In the genomic region with DNA sequence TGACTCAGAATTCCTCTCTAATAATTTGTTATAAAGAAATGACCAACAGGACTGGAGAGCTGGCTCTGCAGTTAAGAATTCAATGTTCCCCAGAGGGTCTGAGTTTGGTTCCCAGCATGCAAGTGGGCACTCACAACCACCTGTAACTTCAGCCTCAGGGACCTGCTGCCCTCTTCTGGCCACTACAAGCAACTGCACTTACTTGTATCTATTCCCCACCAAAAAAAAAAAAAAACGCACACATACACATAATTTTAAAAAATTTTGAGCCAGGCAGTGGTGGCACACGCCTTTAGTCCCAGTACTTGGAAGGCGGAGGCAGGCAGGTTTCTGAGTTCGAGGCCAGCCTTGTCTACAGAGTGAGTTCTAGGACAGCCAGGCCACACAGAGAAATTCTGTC, we compare ENCODE assay signal across 10 mouse cellular contexts. TPM values are rescaled to one million over a fixed set of nuclear protein-coding genes. Genes with fewer than 3 reads are reported as not detected.
DNase-seq lines count a peak whose midpoint lies in the region; TF ChIP-seq lines count a peak whose summit lies in the region.
"Had no signal": no experiment of that assay in that cellular context is flagged by ENCODE, and none has a peak within 500 bp of the region (broad histone marks: within the 10 kb centered on the region; RNA-seq: fewer than 3 reads in every experiment).

No protein-coding gene starts in this region.

- peaks cover 2% of the 10 kb centered on the region; the same call in 1 of the 2 replicates for H3K36me3 ChIP-seq in kidney, adult 2 months (ENCODE audit: control insufficient read depth, insufficient read depth, low read length)
- peaks cover 3 to 21% of the 10 kb centered on the region in 2 experiments for H3K36me3 ChIP-seq in MEL (ENCODE audit: control insufficient read depth in 1 of 2, insufficient read depth in 2 of 2, low read length in 2 of 2)

- TF ChIP-seq CTCF in kidney, adult 2 months (conservative IDR thresholded peaks at IDR 0.05; ENCODE audit: insufficient read depth, insufficient read length, low read depth, low read length), result peak; percentile 59
- TF ChIP-seq CTCF in MEL (IDR thresholded peaks at IDR 0.05 in 2 of 3, conservative IDR thresholded peaks at IDR 0.05 in 1 of 3; ENCODE audit: control insufficient read depth in 1 of 3, insufficient read depth in 1 of 3, low read depth in 2 of 3, low read length in 3 of 3, poor library complexity in 1 of 3, severe bottlenecking in 1 of 3), result peak; percentile 61 to 74 (median 69)

- no peak for DNase-seq in kidney, adult 2 months
- DNase-seq in kidney, adult 18-20 months, result no peak
- DNase-seq in A20 (ENCODE audit: low read depth, low spot score) (peak; percentile 68), MEL (ENCODE audit: low read depth, low spot score) (peak; percentile 84)
- peak; percentile 67 for DNase-seq in induced T-regulatory cell, adult 2 months (ENCODE audit: low read depth)
- DNase-seq in adrenal gland, postnatal 14 days, result no peak
- DNase-seq in kidney, adult 8-10 months, result no peak
- no peak for DNase-seq in cerebellum, adult 11 months
- DNase-seq: heart, postnatal 10 days had no signal

- no peak for TF ChIP-seq POLR2A in kidney, adult 2 months (IDR thresholded peaks at IDR 0.05; ENCODE audit: low read depth, low read length)
- TF ChIP-seq POLR2A in MEL (IDR thresholded peaks at IDR 0.05; ENCODE audit: control insufficient read depth in 1 of 2, insufficient read depth in 1 of 2, low read depth in 1 of 2, low read length in 2 of 2, poor library complexity in 1 of 2), result no peak

- no peak overlapping the region for H3K27ac ChIP-seq in kidney, adult 2 months (ENCODE audit: insufficient read depth, low read depth, low read length)
- no peak overlapping the region for H3K27ac ChIP-seq in MEL (ENCODE audit: control insufficient read depth, low read depth, low read length)

- no peaks in the 10 kb centered on the region for H3K27me3 ChIP-seq in kidney, adult 2 months (replicated peaks; ENCODE audit: control insufficient read depth, insufficient read depth, low read length)
- H3K27me3 ChIP-seq in MEL (ENCODE audit: control insufficient read depth in 1 of 2, insufficient read depth in 2 of 2, low read length in 2 of 2), result no peaks in the 10 kb centered on the region

- no peak overlapping the region for H3K9ac ChIP-seq in MEL (ENCODE audit: control insufficient read depth, low read depth, low read length, poor library complexity, severe bottlenecking)

- H3K79me2 ChIP-seq in MEL (ENCODE audit: control insufficient read depth, insufficient read depth, low read length, poor library complexity), result no peaks in the 10 kb centered on the region

- WGBS in kidney, adult 2 months, result 91% methylated on average over 4 of the region's 4 CpGs

- no peaks in the 10 kb centered on the region for H3K9me3 ChIP-seq in MEL (replicated peaks; ENCODE audit: insufficient read depth, low read length)

- TF ChIP-seq RAD21 in MEL (IDR thresholded peaks at IDR 0.05; ENCODE audit: low read depth, low read length), result peak; percentile 76

- no peak overlapping the region for H3K4me3 ChIP-seq in kidney, adult 2 months (ENCODE audit: insufficient read depth, low read depth, low read length)
- no peak overlapping the region for H3K4me3 ChIP-seq in MEL (ENCODE audit: control insufficient read depth in 1 of 2, insufficient read depth in 1 of 2, low read depth in 2 of 2, low read length in 2 of 2)

- no peak for TF ChIP-seq EP300 in MEL (IDR thresholded peaks at IDR 0.05; ENCODE audit: low read depth in 1 of 2, low read length in 2 of 2)

- peaks cover 5% of the 10 kb centered on the region; the same call in 1 of the 2 replicates for H3K4me1 ChIP-seq in kidney, adult 2 months (ENCODE audit: control insufficient read depth, insufficient read depth, low read length)
- H3K4me1 ChIP-seq in MEL (ENCODE audit: control insufficient read depth in 1 of 2, insufficient read depth in 2 of 2, low read length in 2 of 2), result no peaks in the 10 kb centered on the region; a peak in 1 of 4 replicates

TF ChIP-seq in MEL, 35 proteins besides CTCF, POLR2A, EP300 and RAD21:
- TF ChIP-seq SIN3A (IDR thresholded peaks at IDR 0.05; ENCODE audit: low read length) (no peak), RCOR1 (IDR thresholded peaks at IDR 0.05; ENCODE audit: low read depth, low read length) (no peak), UBTF (IDR thresholded peaks at IDR 0.05; ENCODE audit: borderline replicate concordance, insufficient read depth, low read depth, low read length) (no peak), USF1 (IDR thresholded peaks at IDR 0.05; ENCODE audit: low read depth, low read length) (no peak), SMC3 (IDR thresholded peaks at IDR 0.05; ENCODE audit: low read depth, low read length) (peak; percentile 64), ZC3H11A (IDR thresholded peaks at IDR 0.05; ENCODE audit: low read depth, low read length) (peak; percentile 60), MAZ (IDR thresholded peaks at IDR 0.05; ENCODE audit: low read depth, low read length) (no peak), TBP (IDR thresholded peaks at IDR 0.05; ENCODE audit: low read depth, low read length) (peak; percentile 93), ZNF384 (IDR thresholded peaks at IDR 0.05; ENCODE audit: low read depth, low read length) (peak; percentile 92), GABPA (IDR thresholded peaks at IDR 0.05; ENCODE audit: low read depth, low read length) (no peak), TAL1 (IDR thresholded peaks at IDR 0.05; ENCODE audit: low read length) (no peak), TCF12 (IDR thresholded peaks at IDR 0.05; ENCODE audit: low read depth, low read length) (no peak), HCFC1 (IDR thresholded peaks at IDR 0.05; ENCODE audit: low read depth, low read length) (peak; percentile 39; the same call in 1 of the 2 replicates)
TF ChIP-seq in MEL: peak in this region for 5.

RNA-seq across cellular contexts. Expression of gene Gm21970, which starts 1.4 kb away (rescaled TPM):
- not detected in 2 replicates for polyA plus RNA-seq in kidney, adult 2 months (2012; rRNA removed)
- total RNA-seq in MEL (2012; rRNA removed), result not detected in 2 replicates
- polyA plus RNA-seq in MEL (2012; ENCODE audit: insufficient read depth in 1 of 2, insufficient read length in 2 of 2, low read depth in 1 of 2, low replicate concordance in 2 of 2, missing spikeins in 1 of 2), result not detected
- 0.59 TPM in 1 of 2 replicates, not detected in the other for total RNA-seq in adrenal gland, postnatal 14 days (2021)
- total RNA-seq: heart, postnatal 10 days; layer of hippocampus, postnatal 14 days had no signal

RNA-seq across cellular contexts. Expression of gene Il10rb, which starts 15.9 kb away (rescaled TPM):
- polyA plus RNA-seq in kidney, adult 2 months (2012; rRNA removed), result 65.8 and 66.0 TPM in 2 replicates
- 4.7 and 5.9 TPM in 2 replicates for total RNA-seq in MEL (2012; rRNA removed)
- 10 to 100 TPM in 1 of 2 experiments, not detected in 1; 14.6 TPM for polyA plus RNA-seq in MEL (2012; ENCODE audit: insufficient read depth in 1 of 2, insufficient read length in 2 of 2, low read depth in 1 of 2, low replicate concordance in 2 of 2, missing spikeins in 1 of 2)
- total RNA-seq in adrenal gland, postnatal 14 days (2021), result 105 and 106 TPM in 2 replicates

RNA-seq across cellular contexts. Expression of gene Ifnar2, which starts 17.5 kb away (rescaled TPM):
- 54.5 and 57.1 TPM in 2 replicates for polyA plus RNA-seq in kidney, adult 2 months (2012; rRNA removed)
- total RNA-seq in MEL (2012; rRNA removed), result 21.8 and 24.1 TPM in 2 replicates
- 10 to 100 TPM in 1 of 2 experiments, not detected in 1; 38.3 TPM for polyA plus RNA-seq in MEL (2012; ENCODE audit: insufficient read depth in 1 of 2, insufficient read length in 2 of 2, low read depth in 1 of 2, low replicate concordance in 2 of 2, missing spikeins in 1 of 2)
- 83.9 and 86.1 TPM in 2 replicates for total RNA-seq in adrenal gland, postnatal 14 days (2021)

Comparison
In these comparisons a context has a peak if more than half of its experiments do, and no peak if none do; other contexts are left out.
1. DNase-seq: peak in A20 (single experiment), MEL (single experiment) and induced T-regulatory cell, adult 2 months (single experiment); none in kidney, adult 2 months (single experiment), kidney, adult 18-20 months (single experiment), adrenal gland, postnatal 14 days (single experiment), kidney, adult 8-10 months (0 of 2) and cerebellum, adult 11 months (single experiment).
2. RNA of gene Il10rb, which starts 15.9 kb away (total RNA-seq): 105 to 106 TPM in adrenal gland, postnatal 14 days; 4.7 to 5.9 TPM in MEL; every median in the first group is over 10 times any median in the second.